Mouse (Mus musculus): ENCODE data around the gene Lmbr1l.
"Not testable (repeated sequence)": the region's sequence is repeated elsewhere in the genome, so short reads cannot be mapped to it uniquely, and the experiment has no call there.

The Lmbr1l gene

DNA sequence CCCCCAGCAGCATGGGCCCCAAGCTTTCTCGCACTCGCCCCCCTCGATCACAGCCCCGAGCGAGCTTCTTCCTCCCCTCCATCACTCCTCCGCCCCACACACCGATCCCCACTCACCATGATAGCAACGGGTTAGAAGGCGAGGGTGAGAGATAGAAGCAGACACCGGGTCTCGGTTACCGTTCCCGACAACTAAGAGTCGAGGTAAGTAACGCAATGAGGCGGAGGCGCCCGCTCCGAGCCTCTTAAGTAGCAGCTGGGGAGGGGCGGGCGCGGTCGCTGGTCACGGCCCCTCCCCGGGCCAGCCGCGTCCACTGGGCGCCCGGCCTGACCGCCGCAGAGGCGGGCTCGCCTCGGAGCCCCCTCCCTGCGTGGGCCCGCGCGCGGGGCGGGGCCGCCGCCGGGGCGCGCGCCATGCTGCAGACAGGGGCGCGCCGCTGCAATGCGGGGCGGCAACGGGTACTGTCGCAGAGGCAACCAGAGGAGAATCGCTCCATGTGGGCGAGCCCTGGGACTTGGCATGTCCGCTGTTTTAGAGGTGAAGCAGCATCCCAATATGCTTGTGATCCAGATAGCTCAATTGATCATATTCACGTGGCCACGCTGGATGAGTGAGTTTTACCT lies 16.3 kb upstream of the Lmbr1l start, which contains the start of gene Tuba1b:
Gene Tuba1b (minus strand): TSS at position 349 of the 623 bp plus-strand sequence.
- DNase-seq (ENCODE audit: low read depth, low spot score) = peak; percentile 86

DNA sequence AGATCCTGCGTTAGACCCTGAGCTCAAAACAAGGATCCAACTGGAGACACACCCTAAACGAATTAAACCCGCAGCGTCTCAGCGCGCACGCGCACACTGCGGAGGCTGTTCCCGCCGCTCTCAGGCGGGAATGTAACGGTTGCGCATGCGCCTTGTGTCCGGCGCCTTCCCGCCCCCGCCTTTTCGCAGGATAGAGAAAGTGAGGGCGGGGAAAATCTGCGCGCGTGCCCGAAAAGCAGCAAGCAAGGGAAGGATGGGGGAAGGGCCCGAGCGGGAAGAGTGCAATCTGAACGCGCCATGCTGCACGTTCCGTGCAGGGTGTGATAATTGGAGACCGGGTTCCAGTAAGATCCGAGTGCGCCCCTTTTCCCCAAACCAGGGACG lies 15.8 kb upstream of the Lmbr1l start:
- peak; percentile 96 for DNase-seq (ENCODE audit: low read depth, low spot score)

GRCm38 (mm10) chr15:98933004-98933671 lies 15.1 kb upstream of the Lmbr1l start:
- DNase-seq (ENCODE audit: low read depth, low spot score) = not testable (repeated sequence)

GRCm38 (mm10) chr15:98930998-98931397 lies 13.0 kb upstream of the Lmbr1l start:
- no peak for DNase-seq (ENCODE audit: low read depth, low spot score)

DNA sequence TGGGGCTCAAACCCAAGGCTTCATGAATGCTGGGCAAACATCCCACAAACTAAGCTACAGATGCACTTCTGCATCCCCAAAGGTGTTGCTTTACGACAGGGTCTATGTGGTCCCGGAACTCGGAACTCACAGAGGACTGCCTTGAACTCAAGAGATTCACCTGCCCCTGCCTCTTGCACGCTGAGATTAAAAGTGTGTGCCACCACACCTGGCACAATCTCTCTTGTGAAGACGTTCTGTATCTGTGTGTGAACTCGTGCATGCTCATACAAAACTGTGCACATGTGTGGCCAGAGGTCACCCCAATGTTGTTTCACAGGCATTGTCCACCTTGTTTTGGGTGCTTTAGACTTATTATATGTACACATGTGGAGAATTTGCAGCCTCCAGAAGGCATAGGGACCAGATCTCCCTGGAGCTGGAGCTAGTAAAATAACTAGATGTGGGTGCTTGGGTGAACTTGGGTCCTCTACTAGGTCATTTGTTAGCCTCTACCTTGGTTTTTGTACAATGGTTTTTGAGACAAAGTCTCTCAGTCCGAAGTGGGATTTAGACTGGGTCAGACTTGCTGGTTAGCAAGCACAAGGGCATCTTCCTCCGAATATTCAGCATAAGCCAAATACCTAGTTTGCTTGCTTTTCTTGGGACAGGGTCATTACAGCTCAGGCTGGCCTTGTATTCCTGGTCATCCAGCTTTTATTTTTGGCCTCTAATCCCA lies 12.1 kb upstream of the Lmbr1l start:
- no peak for DNase-seq (ENCODE audit: low read depth, low spot score)

GRCm38 (mm10) chr15:98928598-98929240 lies 10.7 kb upstream of the Lmbr1l start:
- DNase-seq (ENCODE audit: low read depth, low spot score) = no peak

DNA sequence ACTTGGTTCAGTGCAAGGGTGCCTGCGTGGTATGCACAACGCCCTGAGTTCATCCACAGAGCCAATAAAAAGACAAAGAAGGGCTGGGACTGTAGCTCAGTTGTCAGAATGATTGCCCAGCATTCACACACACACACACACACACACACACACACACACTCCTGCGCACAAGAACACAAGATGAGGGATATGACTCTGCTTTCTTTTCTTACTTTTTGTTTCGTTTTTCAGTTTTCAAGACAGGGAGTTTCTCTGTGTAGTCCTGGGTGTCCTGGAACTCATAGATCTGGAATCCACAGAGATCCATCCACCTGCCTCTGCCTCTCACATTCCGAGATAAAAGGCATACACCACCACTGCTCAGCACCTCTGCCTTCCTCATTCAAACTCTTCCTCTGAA lies 9.5 kb upstream of the Lmbr1l start:
- no peak for DNase-seq (ENCODE audit: low read depth, low spot score)

DNA sequence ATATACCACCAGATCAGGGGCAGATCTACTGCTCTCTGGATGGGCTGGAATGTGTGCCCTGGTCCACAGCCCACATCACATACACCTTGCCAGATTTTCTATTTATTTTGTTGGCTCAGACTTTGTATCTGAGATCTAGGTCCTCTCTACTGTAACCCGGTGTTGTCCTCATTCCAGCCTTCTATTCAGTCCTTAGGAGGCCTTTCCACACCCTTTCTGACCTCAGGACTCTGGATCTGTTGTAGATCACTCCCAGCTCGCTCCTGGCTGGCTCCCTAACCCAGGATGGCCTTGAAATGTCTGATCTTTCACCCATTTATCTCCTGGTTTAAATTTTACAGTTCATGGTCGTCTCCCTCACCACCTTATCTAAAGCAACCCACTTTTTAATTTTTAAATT lies 6.7 kb upstream of the Lmbr1l start:
- no peak for DNase-seq (ENCODE audit: low read depth, low spot score)

DNA sequence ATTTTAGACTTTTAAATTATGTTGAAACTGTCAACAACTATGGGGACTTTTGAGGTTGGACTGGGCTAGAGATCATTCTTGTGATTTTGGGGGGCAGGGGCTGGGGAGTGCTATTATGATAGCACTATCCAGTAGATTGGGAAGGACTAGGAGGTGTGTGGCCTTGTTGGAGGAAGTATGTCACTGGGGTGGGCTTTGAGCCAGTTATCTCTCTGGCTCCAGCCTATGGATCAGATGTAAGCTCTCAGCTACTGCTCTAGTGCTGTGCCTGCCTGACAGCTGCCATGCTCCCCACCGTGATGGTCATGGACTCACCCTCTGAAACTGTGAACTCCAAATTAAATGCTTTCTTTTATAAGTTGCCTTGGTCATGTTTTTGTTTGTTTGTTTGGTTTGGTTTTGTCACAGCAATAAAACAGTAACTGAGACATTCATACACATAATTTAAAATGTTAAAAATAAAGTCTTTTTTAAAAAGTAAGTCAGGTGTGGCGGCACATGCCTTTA lies 5.1 kb upstream of the Lmbr1l start:
- DNase-seq (ENCODE audit: low read depth, low spot score) = no peak

GRCm38 (mm10) chr15:98922581-98922980 lies 4.5 kb upstream of the Lmbr1l start:
- DNase-seq (ENCODE audit: low read depth, low spot score) = no peak

DNA sequence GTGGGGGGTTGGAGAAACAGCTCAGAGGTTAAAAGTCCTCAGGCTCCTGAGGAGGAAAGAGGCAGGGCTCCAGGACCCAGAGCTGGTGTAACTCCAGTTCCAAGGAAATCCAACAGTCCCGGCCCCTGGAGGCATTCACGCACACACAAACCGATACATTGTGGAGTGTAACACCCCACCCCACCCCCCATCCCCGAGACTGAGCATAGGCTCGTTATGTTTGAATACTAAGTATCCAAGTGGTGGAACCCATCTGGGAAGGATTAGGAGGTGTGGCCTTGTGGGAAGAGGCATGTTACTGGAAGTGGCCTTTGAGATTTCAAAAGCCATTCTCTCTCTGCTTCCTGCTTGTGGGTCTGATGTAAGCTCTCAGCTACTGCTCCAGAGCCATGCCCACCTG lies 3.5 kb upstream of the Lmbr1l start:
- no peak for DNase-seq (ENCODE audit: low read depth, low spot score)

GRCm38 (mm10) chr15:98918499-98918895 lies 466 bp upstream of the Lmbr1l start:
- not testable (repeated sequence) for DNase-seq (ENCODE audit: low read depth, low spot score)

GRCm38 (mm10) chr15:98917091-98917490 lies 940 bp downstream of the Lmbr1l start:
- DNase-seq (ENCODE audit: low read depth, low spot score) = no peak

- DNase-seq (ENCODE audit: low read depth, low spot score) = no peak
Measured at GRCm38 (mm10) chr15:98916016-98916415, 2.0 kb downstream of the Lmbr1l start.

- DNase-seq (ENCODE audit: low read depth, low spot score) = no peak
Measured at GRCm38 (mm10) chr15:98914903-98915302, 3.1 kb downstream of the Lmbr1l start.

GRCm38 (mm10) chr15:98904692-98905091 lies 13.3 kb downstream of the Lmbr1l start:
- DNase-seq (ENCODE audit: low read depth, low spot score) = no peak

DNA sequence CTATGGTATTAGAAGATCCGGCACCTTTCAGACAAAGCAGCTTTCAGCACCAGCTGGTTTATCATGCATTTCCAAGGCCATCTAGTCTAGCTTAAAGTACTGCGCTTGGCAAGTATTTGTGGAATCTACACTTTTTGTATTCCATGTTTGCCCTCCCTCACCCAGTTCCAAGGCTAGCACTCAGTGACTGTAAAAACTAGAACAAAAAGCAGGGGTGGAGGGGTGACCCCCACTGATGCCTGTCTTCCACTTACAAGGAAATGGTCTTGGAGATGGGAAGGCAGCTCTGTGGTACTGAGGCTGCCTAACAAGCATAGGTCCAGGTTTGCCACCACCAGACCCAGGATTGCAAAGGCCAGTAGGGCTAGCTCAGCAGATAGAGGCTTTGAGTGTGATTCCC lies 15.4 kb downstream of the Lmbr1l start:
- DNase-seq (ENCODE audit: low read depth, low spot score) = no peak

DNA sequence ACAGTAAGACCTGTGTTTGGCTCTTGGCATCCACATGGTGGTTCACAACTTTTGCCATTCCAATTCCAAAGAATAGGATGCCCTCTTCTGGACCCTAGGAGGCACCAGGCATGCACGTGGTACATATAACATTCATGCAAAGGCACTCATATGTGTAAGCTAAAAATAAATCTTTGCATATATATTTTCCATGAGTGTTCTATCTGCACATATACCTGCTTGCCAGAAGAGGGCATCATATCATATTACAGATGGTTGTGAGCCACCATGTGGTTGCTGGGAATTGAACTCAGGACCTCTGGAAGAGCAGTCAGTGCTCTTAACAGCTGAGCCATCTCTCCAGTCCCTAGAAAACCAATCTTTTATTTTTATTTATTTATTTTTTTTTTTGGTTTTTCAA lies 16.5 kb downstream of the Lmbr1l start:
- DNase-seq (ENCODE audit: low read depth, low spot score) = no peak

DNA sequence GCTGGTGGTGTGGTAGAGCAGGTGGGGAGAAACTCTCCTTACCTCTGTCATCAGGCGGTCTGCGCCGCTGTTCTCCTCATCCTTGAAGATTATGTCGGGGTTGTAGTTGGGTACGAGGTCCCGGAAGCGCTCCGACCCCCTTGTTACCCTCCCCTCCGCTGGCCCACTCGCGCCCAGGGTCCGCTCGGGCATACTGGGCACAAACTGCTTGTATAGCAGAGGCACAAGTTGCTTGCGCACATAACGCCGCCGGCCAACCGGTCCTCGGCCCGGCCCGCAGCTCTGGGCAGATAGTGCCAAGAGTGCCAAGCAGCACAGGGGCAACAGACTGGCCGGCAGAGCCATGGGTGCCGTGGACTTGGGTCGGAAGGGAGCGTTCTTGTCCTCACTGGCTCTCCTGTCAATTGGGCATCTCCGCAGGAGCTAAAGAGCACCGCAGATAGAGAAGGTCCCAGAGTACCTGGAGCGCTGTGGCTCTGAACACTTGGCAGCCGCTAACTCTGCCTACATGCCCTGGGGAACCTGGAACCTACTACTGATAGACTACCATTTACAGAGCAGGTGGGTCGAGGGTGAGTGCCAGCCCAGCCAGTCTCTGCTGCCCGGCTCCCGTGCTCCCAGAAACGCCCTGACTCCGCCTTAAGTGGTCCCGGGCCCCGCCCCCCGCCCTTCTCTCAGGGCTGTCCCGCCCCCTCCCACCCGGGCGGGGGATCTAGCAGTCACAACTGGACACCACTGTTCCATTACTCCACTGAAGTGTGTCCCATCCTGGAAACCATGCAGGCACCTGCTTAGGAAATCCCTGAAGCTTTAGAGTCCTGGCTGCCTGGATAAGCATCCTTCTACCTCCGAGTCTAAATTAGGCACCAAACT lies 19.9 kb downstream of the Lmbr1l start, which contains the start of gene Dhh:
Gene Dhh (minus strand): TSS at position 613 of the 873 bp plus-strand sequence.
- no peak for DNase-seq (ENCODE audit: low read depth, low spot score)

DNA sequence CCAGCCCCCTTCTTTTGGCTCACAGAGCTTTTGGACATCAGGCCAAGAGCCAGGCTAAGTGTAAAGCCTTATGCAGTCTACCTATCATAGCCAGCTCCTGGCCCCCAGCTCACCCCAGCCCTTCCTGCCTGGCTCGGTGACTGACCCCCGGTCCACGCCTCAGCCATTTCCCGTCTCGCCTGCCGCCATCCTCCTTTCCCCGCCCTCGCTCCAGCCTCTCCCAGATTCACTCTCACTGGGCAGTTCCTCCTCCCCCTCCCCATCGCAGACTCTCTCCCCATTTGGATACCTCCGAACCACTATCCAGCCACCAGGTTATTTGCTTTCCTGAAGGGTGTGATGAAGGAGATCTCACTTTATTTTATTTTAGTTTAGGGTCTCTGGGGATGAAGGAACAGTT lies 20.5 kb downstream of the Lmbr1l start:
- DNase-seq (ENCODE audit: low read depth, low spot score) = no peak

Data from brain, embryonic 18.5 days (tissue).